Mouse (Mus musculus): ENCODE data around the gene Pdf.
"Not testable (repeated sequence)": the region's sequence is repeated elsewhere in the genome, so short reads cannot be mapped to it uniquely, and the experiment has no call there.

Pdf gene

DNA sequence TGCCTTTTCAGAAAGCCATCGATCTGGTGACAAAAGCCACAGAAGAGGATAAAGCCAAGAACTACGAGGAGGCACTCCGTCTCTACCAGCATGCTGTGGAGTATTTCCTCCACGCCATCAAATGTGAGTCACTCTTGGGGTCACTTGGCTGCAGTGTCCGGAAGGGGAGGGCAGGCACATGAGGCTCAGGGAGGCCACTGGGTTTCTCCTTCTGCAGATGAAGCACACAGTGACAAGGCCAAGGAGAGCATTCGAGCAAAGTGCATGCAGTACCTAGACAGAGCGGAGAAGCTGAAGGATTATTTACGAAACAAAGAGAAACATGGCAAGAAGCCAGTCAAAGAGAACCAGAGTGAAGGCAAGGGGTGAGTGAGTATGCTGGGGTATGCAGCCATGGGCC is 11.8 kb downstream of the Pdf start:
- no peak for DNase-seq (ENCODE audit: low read depth, low spot score)

DNA sequence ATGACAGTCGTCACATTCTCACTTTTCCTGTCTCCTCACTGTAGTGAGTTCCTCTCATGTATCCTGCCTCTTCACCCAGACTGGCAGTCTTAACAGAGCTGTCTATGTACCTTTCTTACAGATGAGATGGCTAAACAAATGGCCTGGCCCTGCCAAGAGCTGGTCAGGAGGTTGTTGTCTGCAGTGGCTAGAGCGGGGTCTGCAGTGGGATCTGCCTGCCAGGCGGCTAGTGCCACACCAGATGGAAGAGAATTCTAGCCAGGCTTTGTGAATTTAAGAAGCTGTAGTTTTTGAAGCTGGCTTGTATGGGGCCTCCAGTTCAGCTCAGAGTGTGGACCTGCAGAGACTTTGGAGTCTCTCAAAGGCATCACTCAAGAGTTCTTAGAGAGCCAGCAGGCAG is 12.8 kb downstream of the Pdf start:
- no peak for DNase-seq (ENCODE audit: low read depth, low spot score)

DNA sequence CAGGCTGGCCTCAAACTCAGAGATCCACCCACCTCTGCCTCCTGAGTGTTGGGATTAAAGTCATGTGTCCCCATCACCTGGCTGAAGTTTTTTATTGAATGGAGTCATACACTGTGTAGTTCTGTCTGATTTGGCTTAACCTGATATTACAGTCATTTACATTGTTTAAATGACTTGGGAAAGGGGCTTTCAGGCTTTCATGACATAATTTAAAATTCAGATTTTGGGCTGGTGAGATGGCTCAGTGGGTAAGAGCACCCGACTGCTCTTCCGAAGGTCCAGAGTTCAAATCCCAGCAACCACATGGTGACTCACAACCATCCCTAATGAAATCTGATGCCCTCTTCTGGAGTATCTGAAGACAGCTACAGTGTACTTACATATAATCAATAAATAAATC is 14.8 kb downstream of the Pdf start:
- DNase-seq (ENCODE audit: low read depth, low spot score), result not testable (repeated sequence)

DNA sequence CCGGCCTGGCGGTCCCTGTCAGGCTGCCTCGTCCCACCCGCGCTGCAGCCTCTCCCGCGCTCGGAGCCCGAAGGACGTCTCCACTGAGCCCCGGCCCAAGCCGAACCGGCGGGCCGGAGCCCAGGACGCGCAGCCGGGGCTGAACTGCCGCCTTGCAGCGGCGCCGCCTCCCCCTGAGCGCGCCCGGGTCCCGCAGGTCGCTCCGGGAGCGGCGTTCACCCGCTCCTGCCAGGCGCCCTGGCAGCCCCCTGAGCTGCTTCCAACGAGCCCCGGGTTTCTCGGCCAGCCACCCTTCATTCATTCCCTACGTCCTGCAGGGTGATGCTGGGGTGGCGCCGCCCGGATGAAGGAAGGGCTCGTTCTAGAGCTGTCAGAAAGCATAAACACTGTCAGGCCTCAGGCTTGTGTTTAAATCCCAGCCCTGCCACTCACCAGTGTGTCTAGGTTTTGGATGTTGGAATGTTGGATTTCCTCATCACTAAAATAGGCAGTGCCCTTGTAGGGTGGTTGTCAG is 16.8 kb downstream of the Pdf start:
- no peak for DNase-seq (ENCODE audit: low read depth, low spot score)

DNA sequence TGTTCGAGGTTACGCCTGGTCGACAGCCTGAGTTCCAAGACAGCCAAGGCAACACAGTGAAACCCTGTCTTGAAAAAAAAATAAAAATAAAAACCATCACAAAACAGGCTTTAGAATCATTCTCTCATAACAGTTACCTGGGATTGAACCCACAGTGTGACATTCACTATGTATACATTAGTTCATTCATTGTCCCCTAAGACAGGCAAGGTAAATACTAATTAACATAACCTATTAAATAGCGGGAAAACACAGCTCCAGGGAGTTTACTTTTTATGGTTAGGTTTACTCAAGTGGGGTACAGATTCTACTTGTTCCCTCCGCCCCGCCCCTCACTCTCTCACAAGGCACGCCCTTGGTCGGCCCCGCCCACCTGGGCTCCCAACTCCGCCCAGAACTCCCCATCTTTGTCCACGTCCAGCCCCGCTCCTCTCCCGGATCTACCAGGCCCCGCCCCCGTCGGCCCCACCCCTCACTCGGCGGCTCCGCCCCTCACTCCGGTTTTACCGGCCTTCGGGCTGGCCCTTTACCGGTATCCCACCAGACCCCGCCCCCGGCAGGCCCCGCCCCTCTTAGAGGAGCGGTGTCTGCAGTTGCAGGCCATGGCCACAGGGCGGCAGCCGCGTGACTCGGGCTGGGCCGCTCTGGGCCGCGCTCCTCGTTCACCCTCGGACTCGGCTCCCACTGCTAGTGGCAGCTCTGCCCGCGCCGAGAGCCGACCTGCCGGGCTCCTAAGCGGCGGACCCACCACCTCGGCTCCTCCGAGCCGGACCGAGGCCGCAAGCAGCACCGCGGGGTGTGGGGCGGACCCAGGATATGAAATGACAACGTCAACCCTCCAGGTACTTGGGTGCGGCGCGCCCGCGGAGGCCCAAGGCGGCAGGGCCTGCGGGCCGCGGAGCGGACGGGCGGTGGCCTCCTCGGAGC is 17.5 kb downstream of the Pdf start, which contains the start of gene Vps4a:
TSS of gene Vps4a (plus strand) at position 573 of the 927 bp plus-strand sequence.
- peak; percentile 85 for DNase-seq (ENCODE audit: low read depth, low spot score)

DNA sequence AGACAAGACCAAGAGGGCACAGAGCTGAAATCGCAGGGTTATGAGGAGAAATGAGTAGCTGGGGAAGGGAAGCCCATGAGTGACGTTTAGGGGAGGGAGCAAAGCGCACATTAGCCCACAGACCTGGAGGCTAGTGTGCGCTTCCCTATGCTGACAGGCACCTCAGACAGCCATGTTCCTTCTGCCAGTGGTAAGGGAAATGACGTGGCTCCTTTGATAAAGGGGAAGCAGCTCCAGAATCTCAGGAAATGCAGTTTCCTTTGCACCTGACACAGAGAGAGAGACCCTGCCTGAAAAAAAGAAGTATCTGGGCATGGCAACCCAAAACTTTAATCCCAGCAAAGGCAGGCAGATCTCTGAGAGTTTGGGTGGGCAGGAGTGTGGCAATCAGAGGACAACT is 18.4 kb downstream of the Pdf start:
- no peak for DNase-seq (ENCODE audit: low read depth, low spot score)

DNA sequence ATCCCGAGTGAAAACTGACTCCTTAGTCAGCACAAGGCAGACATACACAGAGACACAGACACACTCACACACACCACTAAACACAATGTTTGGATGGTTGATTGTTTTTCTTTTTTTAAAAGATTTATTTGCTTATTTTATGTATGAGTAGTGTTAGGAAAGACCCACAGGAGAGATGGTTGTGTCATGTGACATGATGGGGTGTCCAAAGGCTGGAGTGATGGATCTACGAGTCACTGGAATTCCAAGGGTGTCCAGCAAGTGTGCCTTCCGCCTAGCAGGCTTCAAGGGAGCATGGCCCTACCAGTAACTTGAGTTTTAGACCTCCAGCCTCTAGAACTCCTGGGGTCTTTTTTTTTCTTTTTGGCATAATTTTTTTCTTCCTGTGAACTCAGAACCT is 19.1 kb downstream of the Pdf start:
- DNase-seq (ENCODE audit: low read depth, low spot score), result no peak

DNA sequence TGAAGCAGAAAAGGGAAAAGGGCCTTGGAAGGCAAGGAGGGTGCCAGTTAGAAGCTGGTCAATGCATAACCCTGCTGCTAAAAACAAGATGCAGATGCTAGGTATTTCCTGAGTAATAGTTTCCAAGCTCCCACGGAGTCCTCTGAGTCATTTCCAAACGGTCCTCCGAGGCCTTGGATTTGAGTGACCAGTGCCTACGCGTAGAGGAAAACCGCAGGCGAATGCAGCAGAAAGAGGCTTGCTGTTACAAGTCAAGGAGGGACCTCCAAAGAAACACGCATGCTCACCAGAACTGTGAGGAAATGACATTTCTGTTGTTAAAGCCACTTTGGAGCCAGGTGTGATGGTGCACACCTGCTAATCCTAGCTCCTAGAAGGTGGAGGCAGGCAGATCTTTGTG is 24.9 kb downstream of the Pdf start:
- DNase-seq (ENCODE audit: low read depth, low spot score), result no peak

DNA sequence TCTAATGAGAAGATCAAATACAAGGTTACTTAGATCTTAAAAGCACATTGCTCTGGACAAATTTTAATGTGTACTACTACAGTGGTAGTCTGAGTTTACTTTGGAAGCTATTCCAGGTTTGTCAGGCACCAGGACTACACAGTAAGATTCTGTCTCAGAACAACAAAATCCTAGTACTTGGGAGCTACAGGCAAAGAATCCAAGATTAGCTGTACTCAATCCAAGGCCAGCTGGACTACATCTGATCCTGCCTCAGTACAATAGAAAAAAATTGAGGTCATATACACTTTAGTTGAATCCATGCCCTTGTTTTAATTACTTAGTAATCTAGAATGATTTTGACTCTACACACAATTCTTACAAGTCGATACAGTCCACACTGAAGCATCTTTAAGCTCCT is 33.5 kb downstream of the Pdf start:
- no peak for DNase-seq (ENCODE audit: low read depth, low spot score)

DNA sequence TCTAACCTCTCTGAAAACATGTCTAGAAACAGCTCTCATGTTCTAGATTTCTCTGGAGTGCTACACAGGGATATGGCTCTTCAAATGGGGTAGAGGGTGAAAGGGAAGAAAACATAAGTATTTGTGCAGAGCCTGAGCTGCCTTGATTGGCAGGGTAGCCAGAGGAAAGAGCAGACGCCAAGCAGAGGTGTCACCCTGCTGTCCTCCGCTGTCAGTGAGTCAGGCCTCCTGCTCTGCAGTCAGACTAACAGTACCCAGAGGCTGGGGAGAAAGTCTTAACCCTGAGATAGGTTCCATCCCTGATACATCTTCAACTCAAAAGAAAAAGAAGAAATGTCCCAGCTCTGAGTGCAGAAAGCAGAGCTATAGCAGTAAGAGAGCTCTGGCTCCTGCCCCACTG is 35.7 kb downstream of the Pdf start:
- DNase-seq (ENCODE audit: low read depth, low spot score), result no peak

DNA sequence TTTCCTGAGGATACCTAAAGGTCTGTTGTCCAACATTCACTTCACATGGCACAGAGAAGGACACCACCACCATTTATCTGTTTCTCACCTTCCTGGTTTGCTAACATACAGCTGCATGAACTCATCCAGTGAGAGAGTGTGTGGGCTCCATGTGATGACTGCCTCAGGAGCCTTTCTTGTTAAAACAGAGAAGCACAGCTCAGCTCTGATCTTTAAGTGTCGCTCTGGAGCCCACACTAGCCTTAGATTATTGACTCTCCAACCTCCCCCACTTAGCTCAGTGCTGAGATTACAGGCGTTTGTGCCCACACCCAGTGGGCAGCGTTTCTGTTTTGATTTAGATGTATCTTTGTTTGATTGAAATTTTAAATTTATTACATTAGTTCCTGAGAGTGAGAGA is 40.6 kb downstream of the Pdf start:
- DNase-seq (ENCODE audit: low read depth, low spot score), result no peak

DNA sequence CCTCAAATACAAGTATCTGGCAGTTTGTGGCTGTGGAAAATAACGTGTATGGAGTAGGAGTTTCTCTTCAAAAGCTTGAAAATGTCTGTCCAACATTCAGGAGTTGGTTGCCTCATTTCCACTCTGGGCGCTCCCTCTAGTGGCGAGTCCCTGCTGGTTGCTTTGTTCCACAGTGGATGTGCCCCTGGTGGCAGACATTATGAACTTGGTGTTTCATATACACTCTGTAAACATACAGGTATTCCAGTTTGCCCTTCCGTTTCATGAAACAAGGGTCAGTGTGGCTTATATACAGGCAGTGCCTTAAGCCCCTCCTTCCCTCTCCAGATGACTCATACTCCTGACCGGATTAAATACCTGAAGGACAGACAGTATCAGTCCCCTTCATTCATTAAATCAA is 45.9 kb downstream of the Pdf start:
- peak; percentile 68 for DNase-seq (ENCODE audit: low read depth, low spot score)

DNA sequence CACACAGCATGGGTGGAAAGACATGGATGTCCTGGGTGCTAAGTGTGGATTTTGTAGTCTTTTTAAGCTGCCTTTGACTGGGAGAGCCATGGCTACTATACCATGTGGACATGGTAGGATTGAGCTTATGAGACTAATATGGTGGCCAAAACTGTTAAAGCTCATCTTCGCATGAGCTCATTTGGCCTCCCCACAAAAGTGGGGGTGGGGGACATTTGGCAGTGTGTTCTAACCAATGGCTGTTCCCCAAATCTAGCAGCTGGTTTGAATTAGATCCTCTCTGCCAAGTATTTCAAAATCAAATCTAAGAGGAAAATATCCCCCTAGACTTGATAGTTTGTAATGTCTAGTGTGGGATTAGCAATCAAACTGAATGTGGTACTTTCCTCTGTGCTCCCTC is 49.3 kb downstream of the Pdf start:
- no peak for DNase-seq (ENCODE audit: low read depth, low spot score)

DNA sequence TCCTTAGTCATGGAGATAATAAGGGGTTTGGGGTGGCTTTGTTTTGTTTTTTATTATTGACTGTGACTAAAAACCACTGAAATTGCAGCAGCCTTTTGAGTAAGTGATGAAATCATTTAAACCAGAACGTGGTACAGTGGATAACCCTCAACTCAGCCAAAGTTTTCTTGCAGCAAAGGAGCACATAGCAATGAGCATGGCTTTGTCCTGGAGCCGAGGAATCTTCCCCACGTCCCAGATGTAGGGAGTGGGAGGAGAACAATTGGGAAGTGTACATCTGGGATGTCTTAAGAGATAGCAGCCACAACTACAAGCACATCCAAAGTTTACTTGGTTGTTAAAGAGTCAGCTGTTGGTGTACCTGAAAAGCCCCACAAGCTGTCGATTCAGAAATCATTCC is 51.0 kb downstream of the Pdf start:
- no peak for DNase-seq (ENCODE audit: low read depth, low spot score)

DNA sequence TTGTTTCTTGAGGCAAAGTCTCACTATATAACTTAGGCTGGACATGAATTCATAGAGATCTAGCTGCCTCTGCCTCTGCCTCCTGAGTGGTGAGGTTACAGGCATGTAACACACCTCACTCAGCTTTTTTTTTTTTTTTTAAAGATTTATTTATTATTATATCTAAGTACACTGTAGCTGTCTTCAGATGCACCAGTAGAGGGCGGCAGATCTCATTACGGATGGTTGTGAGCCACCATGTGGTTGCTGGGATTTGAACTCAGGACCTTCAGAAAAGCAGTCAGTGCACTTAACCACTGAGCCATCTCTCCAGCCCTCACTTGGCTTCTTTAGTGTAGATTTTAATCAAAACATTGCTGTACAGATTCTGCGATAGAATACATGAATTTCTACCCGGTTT is 52.1 kb downstream of the Pdf start:
- DNase-seq (ENCODE audit: low read depth, low spot score), result not testable (repeated sequence)

Measured in retina, adult 2 months (tissue).